Mouse (Mus musculus) bone marrow, adult 2 months (tissue): Measurements from ENCODE around the gene Cngb1.

ENCODE experiments used
- CTCF ChIP-seq: fragments of 200-500 bp; IDR thresholded peaks from 2 replicates; pipeline ENCODE4 v1.5.1; 2011; ENCODE audit warnings: low read length, control low read depth; ENCODE audit not compliant: control insufficient read depth, insufficient read depth
- POLR2A ChIP-seq: fragments of 200-500 bp; IDR thresholded peaks from 2 replicates; pipeline ENCODE4 v1.6.1; 2011; ENCODE audit warnings: low read depth, mild to moderate bottlenecking, control low read depth, low read length, borderline replicate concordance; ENCODE audit not compliant: control insufficient read depth

DNA sequence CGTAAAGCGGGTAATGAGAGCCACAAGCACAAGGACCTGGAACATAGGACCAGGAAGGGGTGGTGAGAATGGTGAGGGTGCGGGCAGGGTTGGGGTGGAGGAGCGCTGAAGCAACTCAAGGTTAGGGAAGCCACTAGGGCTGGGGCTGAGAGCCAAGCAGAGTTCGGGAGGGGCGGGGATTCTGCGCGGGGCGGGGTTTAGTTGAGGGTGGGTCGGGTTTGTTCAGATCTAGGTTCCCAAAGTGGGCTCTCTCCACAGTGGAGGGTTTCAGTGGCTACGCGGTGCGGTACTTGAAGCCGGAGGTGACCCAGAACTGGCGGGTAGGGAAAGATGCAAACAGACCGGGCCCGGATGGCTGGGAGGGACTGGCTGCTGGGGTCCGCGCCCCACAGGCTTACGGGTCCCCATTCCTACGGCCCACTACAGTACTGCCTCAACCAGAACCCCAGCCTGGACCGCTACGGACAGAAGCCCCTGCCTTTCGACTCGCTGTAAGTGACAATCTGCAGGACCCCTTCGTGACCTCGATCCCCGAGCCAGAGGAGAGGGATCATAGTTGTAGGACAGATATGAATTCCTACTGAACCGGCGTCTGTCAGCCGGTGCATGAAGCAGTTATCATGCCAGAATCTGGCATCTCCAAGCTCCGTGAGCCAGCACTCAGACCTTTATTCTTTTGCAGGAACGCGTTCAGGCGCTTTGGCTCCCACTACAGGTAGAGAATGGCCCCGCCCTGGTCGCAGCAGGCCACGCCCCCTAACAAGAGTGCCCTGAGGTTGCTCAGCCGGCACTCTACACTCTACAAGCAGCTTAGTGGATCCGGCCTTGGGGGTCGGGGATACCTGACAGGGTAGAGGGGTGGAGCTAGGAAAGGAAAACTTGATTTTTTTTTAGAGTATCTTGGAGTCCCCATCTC, 14.1 kb upstream of the Cngb1 start:
- TF ChIP-seq POLR2A (no peak), CTCF (no peak)
